Mouse (Mus musculus) right cerebral cortex, postnatal 14 days (tissue): ENCODE measurements at regions not wholly inside any gene's neighbourhood (a gene's known extent, or its start where the extent isn't known, plus 50 kb on each side); places are given as distances from the start of the nearest gene placed in this dataset.

Experiments
- DNase-seq: peaks from one replicate; pipeline ENCODE4 v3.0.0; 2022

GRCm38 (mm10) chr8:17782650-17783049 lies 1195.4 kb downstream of the Defb40 start:
- no peak for DNase-seq

- DNase-seq: no peak
These were observed 1196.3 kb downstream of the Defb40 start for GRCm38 (mm10) chr8:17781559-17782283.

GRCm38 (mm10) chr8:17775411-17775810 lies 1202.6 kb downstream of the Defb40 start:
- no peak for DNase-seq

DNA sequence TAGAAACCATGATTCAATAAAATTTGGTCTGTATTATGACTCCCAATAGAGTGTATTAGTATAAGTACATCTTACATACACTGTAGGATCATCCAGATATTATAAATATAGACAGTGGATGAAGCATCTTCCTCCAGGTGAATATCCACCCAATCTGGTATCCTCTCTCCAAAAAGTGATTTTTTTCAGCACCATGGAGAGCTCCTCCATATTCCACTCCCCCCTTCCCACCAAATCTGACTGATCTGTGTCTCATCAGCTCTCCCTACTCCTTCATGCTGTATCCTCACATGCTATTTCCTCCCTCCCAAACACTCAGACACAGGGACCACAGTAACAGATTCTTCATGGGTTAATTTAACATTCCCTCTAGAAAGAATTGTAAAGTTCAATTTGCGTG lies 1204.7 kb downstream of the Defb40 start:
- DNase-seq: no peak

- no peak for DNase-seq
These were observed 1210.5 kb downstream of the Defb40 start for GRCm38 (mm10) chr8:17767441-17768007.

GRCm38 (mm10) chr8:17724672-17725071 lies 1253.4 kb downstream of the Defb40 start:
- no peak for DNase-seq

DNA sequence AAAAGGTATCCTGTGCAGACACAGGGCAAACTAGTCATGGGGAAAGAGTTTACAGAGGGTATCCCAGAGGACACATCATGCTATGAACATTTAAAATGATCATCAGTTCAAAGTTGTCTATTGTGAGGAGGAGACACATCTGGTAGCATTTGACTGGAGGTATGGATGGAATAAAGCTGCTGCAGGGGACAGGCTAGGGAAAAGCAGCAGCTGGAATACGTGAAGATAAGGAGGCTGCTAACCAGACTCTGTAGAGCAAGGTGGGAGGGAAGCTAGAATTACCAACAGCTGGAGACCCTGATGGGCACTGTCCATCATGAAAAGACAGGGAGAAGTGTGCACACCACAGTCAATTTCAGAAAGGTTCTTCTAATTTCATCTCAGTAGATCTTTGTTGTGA lies 1268.9 kb downstream of the Defb40 start:
- DNase-seq: no peak

DNA sequence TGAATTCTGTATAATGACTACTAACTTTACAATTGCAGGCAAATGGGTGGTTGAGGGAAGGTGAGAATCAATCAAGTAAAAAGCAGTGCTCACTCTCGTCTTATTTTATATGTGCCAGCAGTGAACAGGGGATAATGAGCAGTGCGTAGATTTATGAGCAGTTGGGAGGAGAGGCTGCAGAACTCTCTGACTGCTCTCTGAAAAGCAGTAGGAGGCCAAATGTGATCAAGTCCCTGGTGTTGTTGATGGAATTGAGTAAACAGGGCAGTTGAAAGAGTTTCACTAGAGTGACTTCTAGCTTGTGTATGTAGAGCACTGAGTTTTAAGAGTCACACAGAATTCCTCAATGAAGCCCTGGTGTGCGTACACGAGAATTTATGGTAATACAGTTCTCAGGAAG lies 1269.6 kb downstream of the Defb40 start:
- no peak for DNase-seq

GRCm38 (mm10) chr8:17704289-17704688 lies 1273.8 kb downstream of the Defb40 start:
- DNase-seq: no peak

- DNase-seq: peak; percentile 25
These were observed 1277.7 kb downstream of the Defb40 start for GRCm38 (mm10) chr8:17700362-17700761.

GRCm38 (mm10) chr8:17690074-17690848 lies 1287.8 kb downstream of the Defb40 start:
- no peak for DNase-seq

DNA sequence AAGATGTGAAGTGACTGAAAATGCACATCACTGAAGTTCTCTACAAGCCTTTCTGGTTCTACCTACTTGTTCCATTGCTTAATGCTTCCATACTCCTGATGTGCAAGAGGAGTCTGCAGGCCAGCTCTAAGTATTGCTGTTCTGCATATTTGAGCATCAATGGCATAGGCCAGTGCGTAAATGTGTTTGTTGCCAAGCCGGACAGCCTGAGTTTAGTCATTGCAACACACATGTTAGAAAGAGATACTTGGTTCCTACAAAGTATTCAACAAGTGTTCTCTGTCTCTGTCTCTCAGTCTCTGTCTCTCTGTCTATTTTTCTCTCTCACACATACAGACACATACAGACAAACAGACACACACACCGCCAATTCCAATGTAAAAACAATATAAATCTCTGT lies 1288.4 kb downstream of the Defb40 start:
- no peak for DNase-seq

GRCm38 (mm10) chr8:17687084-17687483 lies 1291.0 kb downstream of the Defb40 start:
- no peak for DNase-seq

GRCm38 (mm10) chr8:17664371-17665141 lies 1313.5 kb downstream of the Defb40 start:
- DNase-seq: peak; percentile 49

GRCm38 (mm10) chr8:17659753-17660361 lies 1318.2 kb downstream of the Defb40 start:
- no peak for DNase-seq

DNA sequence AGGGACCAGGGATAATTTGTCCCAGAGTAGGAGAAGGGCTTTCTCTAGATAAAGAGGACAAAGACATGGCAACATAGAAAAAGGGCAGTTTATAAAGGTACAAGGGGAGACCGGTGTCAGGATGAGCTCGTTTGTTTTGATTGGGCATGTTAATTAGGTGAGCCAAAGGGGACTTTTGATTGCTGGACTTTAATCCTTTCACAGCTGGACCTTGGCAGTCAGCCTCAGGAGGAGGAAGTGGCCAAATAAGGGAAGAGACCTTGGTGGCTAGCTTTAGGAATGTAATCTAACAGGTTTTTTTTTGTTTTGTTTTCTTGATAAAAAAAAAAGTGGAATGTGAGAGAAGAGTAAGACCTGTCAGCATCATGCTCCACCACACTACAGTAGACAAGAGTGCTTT lies 1324.3 kb downstream of the Defb40 start:
- no peak for DNase-seq

- no peak for DNase-seq
These were observed 1330.5 kb downstream of the Defb40 start for GRCm38 (mm10) chr8:17647559-17647958.

DNA sequence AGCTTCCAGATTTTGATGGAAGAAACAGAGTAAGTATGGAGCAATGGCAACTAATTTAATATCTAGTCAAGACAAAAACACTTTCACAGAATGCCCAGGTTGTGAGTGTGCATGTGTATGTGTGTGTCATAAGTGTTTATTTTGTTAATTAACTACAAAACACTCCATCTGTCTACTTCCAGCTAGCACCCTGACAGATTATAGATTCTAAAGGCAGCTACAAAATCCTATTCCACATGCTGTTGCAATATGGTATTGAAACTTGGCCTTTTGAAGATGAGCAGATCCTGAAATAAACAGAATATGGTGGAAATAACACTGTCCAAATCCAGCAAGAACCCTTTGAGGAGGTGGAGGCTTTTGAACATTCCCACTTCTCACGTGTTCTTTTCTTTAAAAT lies 1356.9 kb downstream of the Defb40 start:
- DNase-seq: no peak

DNA sequence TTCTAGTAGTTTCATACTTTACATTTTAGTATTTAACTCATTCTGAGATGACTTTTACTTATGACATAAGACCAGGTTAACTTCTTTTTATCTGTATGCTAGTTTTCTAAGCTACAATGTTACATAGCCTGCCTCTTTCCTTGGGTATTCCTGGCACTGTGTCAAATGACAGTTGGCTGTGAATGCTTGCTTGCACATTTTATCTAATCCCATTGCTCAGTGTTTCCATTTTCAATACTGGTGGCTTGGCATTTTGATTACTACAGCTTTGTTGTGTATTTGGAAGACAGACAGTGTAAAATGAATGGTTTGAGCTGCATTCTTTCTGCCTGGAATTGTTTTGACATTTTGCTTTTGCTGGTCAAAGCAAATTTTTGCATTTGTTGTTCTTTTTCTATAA lies 1359.2 kb downstream of the Defb40 start:
- DNase-seq: no peak

DNA sequence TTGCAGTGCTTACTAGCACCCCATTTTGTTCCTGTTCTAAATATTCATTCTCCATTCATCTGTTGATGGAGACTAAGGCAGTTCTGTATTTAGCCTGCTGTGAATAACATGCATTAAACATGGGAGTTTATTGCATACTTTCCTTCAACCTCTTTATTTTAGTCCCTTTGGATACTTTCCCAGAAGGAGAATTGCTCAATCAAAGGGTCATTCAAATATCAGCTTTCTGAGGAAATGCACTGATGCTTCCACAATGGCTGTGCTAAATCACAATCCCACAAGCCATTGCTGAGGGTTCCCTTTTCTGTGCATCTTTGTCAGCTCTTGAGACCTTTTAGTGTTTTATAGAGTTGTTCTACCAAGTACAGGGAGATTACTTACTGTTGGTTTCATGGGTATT lies 1359.9 kb downstream of the Defb40 start:
- DNase-seq: no peak

DNA sequence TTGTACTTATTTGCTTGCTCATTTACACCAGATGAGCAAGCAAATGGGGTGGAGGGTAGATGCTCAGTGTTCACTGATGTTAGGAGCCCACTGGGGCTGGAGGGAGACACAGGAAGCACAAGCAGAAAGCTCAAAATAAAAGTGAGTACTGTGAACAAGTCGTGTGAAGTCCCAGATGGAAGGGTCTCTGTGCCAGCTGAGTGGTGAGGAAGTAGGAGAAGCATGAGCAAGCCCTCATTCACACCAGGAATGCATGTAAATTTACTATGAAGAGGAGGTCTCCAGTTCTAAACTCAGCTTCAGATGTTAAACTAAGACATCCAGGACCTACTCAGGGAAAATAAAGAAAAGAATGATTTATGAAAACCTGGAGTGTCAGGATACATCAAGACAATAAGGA lies 1375.2 kb downstream of the Defb40 start:
- DNase-seq: no peak

DNA sequence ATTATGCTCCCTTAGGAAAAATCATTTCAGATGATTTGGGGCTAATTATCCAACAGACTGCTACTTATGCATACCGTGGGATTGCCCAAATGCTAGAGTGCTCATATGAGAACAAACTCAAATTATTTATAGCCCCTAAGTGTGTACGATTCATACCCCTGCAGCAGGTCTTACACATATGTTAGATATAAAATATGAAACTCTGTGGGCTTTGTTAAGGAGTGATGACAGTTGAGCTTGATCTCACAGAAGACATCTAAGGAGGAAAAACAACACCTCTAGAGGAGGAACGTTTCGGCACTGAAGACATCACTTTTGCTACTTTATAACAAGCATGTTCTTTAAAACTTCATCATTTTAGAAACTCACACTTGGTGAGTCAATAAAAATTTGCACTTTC lies 1379.3 kb downstream of the Defb40 start:
- no peak for DNase-seq

DNA sequence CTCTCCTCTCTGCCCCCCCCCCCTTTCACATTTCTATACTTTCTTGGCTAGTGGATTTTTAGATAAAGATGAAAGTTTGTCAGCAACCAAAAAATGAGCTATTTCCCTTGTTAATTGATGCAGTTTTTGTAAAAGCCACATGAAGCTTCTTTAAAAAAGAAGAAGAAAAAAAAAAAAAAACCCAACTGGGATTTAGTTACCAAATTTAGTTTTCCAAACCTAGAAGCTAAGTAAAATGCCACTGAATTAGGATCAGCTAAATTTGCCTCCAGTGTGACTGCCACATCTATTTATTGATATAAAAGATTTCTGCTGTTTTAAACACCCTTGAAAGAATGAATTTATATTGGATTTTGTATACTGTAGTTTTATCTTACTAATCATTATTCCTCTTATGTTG lies 1381.5 kb downstream of the Defb40 start:
- DNase-seq: no peak
